Mouse (Mus musculus): Measurements from ENCODE around the gene Zfp385b.

Zfp385b gene

GRCm38 (mm10) chr2:77586581-77587360, 232.7 kb downstream of the Zfp385b start:
- peak; percentile 79 for DNase-seq

GRCm38 (mm10) chr2:77583586-77583985, 235.9 kb downstream of the Zfp385b start:
- DNase-seq, result peak; percentile 21

- DNase-seq, result peak; percentile 4
Observed at GRCm38 (mm10) chr2:77576571-77576970, 242.9 kb downstream of the Zfp385b start.

- DNase-seq, result peak; percentile 64
Observed at GRCm38 (mm10) chr2:77567528-77568435, 251.7 kb downstream of the Zfp385b start.

GRCm38 (mm10) chr2:77563706-77564105, 255.7 kb downstream of the Zfp385b start:
- DNase-seq, result peak; percentile 55

GRCm38 (mm10) chr2:77561941-77562340, 257.5 kb downstream of the Zfp385b start:
- DNase-seq, result peak; percentile 67

GRCm38 (mm10) chr2:77556938-77557337, 262.5 kb downstream of the Zfp385b start:
- DNase-seq, result no peak

GRCm38 (mm10) chr2:77555980-77556379, 263.5 kb downstream of the Zfp385b start:
- peak; percentile 58 for DNase-seq

- DNase-seq, result no peak
Observed at GRCm38 (mm10) chr2:77552675-77553074, 266.8 kb downstream of the Zfp385b start.

- peak; percentile 68 for DNase-seq
Observed at GRCm38 (mm10) chr2:77543388-77543787, 276.1 kb downstream of the Zfp385b start.

GRCm38 (mm10) chr2:77542605-77543004, 276.8 kb downstream of the Zfp385b start:
- DNase-seq, result peak; percentile 78

GRCm38 (mm10) chr2:77541681-77542080, 277.8 kb downstream of the Zfp385b start:
- peak; percentile 94 for DNase-seq

GRCm38 (mm10) chr2:77540860-77541259, 278.6 kb downstream of the Zfp385b start:
- DNase-seq, result peak; percentile 24

GRCm38 (mm10) chr2:77536556-77536955, 282.9 kb downstream of the Zfp385b start:
- peak; percentile 45 for DNase-seq

- DNase-seq, result peak; percentile 82
Observed at GRCm38 (mm10) chr2:77528079-77528752, 291.2 kb downstream of the Zfp385b start.

- peak; percentile 72 for DNase-seq
Observed at GRCm38 (mm10) chr2:77527616-77528015, 291.8 kb downstream of the Zfp385b start.

- peak; percentile 28 for DNase-seq
Observed at GRCm38 (mm10) chr2:77526803-77527202, 292.6 kb downstream of the Zfp385b start.

- DNase-seq, result peak; percentile 76
Observed at GRCm38 (mm10) chr2:77526301-77526700, 293.1 kb downstream of the Zfp385b start.

- peak; percentile 52 for DNase-seq
Observed at GRCm38 (mm10) chr2:77522223-77522622, 297.2 kb downstream of the Zfp385b start.

- peak; percentile 80 for DNase-seq
Observed at GRCm38 (mm10) chr2:77519341-77519740, 300.1 kb downstream of the Zfp385b start.

- DNase-seq, result peak; percentile 58
Observed at GRCm38 (mm10) chr2:77518693-77519092, 300.7 kb downstream of the Zfp385b start.

GRCm38 (mm10) chr2:77516606-77517005, 302.8 kb downstream of the Zfp385b start:
- DNase-seq, result peak; percentile 23

- peak; percentile 81 for DNase-seq
Observed at GRCm38 (mm10) chr2:77515654-77516053, 303.8 kb downstream of the Zfp385b start.
